Mouse (Mus musculus): ENCODE measurements around the gene Cdh5. TPM values are rescaled to one million over a fixed set of nuclear protein-coding genes. Genes with fewer than 3 reads are reported as not detected.

Gene Cdh5
- polyA plus RNA-seq, 1 experiment from 2014 or later, result 12.7 TPM

DNA sequence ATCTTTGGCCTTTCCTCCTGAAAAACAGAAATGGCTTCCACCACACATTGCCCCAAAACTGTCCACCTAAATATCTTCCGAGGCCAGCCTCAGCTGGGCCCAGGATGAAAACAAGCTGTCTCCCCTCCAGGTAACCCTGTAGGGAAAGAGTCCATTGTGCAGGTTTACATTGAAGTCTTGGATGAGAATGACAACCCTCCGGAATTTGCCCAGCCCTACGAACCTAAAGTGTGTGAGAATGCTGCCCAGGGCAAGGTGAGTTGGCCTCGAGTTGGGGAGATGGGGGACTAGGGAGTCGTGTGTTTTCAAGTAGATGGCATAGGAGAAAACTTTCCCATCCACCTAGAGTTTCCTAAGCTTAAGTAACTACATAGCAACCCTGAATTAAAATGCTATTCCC lies 36.2 kb downstream of the Cdh5 start:
- no peak for DNase-seq

DNA sequence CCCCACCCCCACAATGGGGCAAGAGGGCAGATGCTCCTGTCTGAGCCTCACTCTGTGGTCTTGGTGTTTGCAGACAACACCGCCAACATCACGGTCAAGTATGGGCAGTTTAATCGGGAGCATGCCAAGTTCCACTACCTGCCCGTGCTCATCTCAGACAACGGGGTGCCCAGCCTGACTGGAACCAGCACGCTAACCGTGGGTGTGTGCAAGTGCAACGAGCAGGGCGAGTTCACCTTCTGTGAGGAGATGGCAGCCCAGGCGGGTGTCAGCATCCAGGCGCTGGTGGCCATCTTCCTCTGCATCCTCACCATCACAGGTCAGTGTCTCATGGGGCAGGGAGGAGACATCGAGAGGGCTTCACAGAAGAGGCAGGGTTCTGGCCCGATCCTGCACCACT lies 39.2 kb downstream of the Cdh5 start:
- no peak overlapping the region for H3K9ac ChIP-seq (replicated peaks; ENCODE audit: low read length)
- H3K4me3 ChIP-seq (replicated peaks; ENCODE audit: low read depth, low read length), result no peak overlapping the region
- H3K36me3 ChIP-seq (ENCODE audit: control insufficient read depth, insufficient read depth, low read length), result no peaks in the 10 kb centered on the region
- ATAC-seq (ENCODE audit: low FRiP score, low TSS enrichment) (no peak), DNase-seq (no peak)
- WGBS, result 92% methylated on average over 13 of the region's 13 CpGs
- no peak overlapping the region for H3K27ac ChIP-seq (replicated peaks; ENCODE audit: low read depth, low read length)
- H3K4me1 ChIP-seq (ENCODE audit: control insufficient read depth, insufficient read depth, low read length), result no peaks in the 10 kb centered on the region
- H3K27me3 ChIP-seq (ENCODE audit: control insufficient read depth, insufficient read depth, low read length), result no peaks in the 10 kb centered on the region
- H3K9me3 ChIP-seq (ENCODE audit: control insufficient read depth, low read length), result no peaks in the 10 kb centered on the region
- H3K4me2 ChIP-seq (ENCODE audit: low read length), result no peak overlapping the region

More for the DNA sequence above, 36.2 kb downstream of the Cdh5 start:
- Histone ChIP-seq H3K9me3 (ENCODE audit: control insufficient read depth, low read length) (no peaks in the 10 kb centered on the region), H3K27ac (replicated peaks; ENCODE audit: low read depth, low read length) (no peak overlapping the region), H3K4me3 (replicated peaks; ENCODE audit: low read depth, low read length) (no peak overlapping the region), H3K36me3 (ENCODE audit: control insufficient read depth, insufficient read depth, low read length) (no peaks in the 10 kb centered on the region), H3K4me2 (ENCODE audit: low read length) (no peak overlapping the region), H3K4me1 (ENCODE audit: control insufficient read depth, insufficient read depth, low read length) (no peaks in the 10 kb centered on the region), H3K9ac (replicated peaks; ENCODE audit: low read length) (no peak overlapping the region), H3K27me3 (ENCODE audit: control insufficient read depth, insufficient read depth, low read length) (no peaks in the 10 kb centered on the region)
- WGBS, result 87% methylated on average over 5 of the region's 5 CpGs
- no peak for ATAC-seq (ENCODE audit: low FRiP score, low TSS enrichment)

DNA sequence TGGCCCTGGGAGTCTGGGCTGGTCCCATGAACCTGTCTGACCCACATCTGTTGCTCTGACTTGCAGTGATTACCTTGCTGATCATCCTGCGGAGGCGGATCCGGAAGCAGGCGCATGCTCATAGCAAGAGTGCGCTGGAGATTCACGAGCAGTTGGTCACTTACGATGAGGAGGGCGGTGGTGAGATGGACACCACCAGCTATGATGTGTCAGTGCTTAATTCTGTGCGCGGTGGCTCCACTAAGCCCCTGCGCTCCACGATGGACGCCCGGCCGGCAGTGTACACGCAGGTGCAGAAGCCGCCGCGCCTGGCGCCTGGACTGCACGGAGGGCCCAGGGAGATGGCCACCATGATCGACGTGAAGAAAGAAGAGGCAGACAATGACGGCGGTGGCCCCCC lies 41.0 kb downstream of the Cdh5 start:
- H3K27ac ChIP-seq (replicated peaks; ENCODE audit: low read depth, low read length), result no peak overlapping the region
- H3K9ac ChIP-seq (replicated peaks; ENCODE audit: low read length), result no peak overlapping the region
- no peaks in the 10 kb centered on the region for H3K4me1 ChIP-seq (ENCODE audit: control insufficient read depth, insufficient read depth, low read length)
- DNase-seq, result no peak
- no peaks in the 10 kb centered on the region for H3K27me3 ChIP-seq (ENCODE audit: control insufficient read depth, insufficient read depth, low read length)
- no peaks in the 10 kb centered on the region for H3K9me3 ChIP-seq (ENCODE audit: control insufficient read depth, low read length)
- 94% methylated on average over 25 of the region's 25 CpGs for whole genome bisulfite sequencing
- H3K4me2 ChIP-seq (ENCODE audit: low read length), result no peak overlapping the region
- no peak for ATAC-seq (ENCODE audit: low FRiP score, low TSS enrichment)
- H3K36me3 ChIP-seq (ENCODE audit: control insufficient read depth, insufficient read depth, low read length), result no peaks in the 10 kb centered on the region
- H3K4me3 ChIP-seq (replicated peaks; ENCODE audit: low read depth, low read length), result no peak overlapping the region

DNA sequence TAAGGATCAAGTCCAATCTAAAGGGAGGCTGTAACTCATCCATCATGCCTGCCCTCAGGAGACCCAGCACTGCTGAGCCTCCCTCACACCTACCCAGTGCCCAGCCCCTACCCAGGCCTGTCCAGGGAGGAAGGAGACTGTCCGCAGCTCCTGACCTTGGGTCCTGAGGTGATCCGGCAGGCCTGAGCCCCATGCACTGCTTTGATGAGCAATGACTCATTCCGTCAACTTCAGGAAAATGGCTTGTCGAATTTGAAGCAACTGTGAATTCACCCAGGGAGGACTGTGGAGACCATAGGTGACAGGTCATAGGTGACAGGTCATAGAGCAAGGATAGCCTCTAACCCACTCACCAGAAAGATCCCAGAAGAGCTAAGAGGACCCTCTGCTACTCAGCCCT lies 42.0 kb downstream of the Cdh5 start:
- H3K9me3 ChIP-seq (ENCODE audit: control insufficient read depth, low read length), result no peaks in the 10 kb centered on the region
- no peaks in the 10 kb centered on the region for H3K4me1 ChIP-seq (ENCODE audit: control insufficient read depth, insufficient read depth, low read length)
- H3K27me3 ChIP-seq (ENCODE audit: control insufficient read depth, insufficient read depth, low read length), result no peaks in the 10 kb centered on the region
- WGBS, result 88% methylated on average over 4 of the region's 4 CpGs
- DNase-seq, result no peak
- no peak overlapping the region for H3K4me2 ChIP-seq (ENCODE audit: low read length)
- no peak for ATAC-seq (ENCODE audit: low FRiP score, low TSS enrichment)
- no peaks in the 10 kb centered on the region for H3K36me3 ChIP-seq (ENCODE audit: control insufficient read depth, insufficient read depth, low read length)
- no peak overlapping the region for H3K9ac ChIP-seq (replicated peaks; ENCODE audit: low read length)
- no peak overlapping the region for H3K27ac ChIP-seq (replicated peaks; ENCODE audit: low read depth, low read length)
- no peak overlapping the region for H3K4me3 ChIP-seq (replicated peaks; ENCODE audit: low read depth, low read length)

DNA sequence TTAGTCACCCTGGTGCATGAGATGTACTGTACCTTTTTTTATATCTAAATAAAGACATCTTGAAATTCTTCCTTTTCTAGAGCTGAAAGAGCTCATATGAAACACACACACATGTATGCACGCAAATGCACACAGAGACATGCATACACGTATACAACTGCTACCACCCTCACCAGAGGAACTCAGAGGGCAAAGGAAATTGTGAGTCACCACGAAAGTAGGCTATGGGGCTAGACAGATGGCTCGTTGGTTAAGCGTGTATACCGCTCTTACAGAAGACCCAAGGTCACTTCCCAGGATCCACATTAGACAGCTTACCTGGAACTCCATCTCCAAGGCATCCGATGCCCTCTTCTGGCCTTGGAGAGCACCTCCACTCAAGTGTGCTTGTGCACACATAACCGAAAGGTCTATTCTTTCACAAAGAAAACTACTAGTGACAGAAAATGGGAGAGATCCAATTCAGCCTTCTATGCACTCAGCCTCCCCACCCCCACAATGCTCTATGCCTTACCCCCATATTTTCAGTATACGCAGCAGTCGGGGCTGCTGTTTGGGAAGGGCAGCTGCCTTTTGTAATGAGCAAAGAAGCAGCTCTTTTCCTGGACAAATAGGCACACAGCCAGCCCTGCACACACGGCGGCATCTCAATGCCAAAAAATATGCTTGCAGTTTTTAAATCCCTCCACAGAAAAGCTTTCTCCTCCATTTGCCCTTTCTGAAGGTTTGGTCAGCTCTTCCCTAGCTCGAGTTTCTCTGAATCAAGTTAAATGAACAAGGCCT lies 43.2 kb downstream of the Cdh5 start:
- DNase-seq, result no peak
- no peaks in the 10 kb centered on the region for H3K36me3 ChIP-seq (ENCODE audit: control insufficient read depth, insufficient read depth, low read length)
- 83% methylated on average over 13 of the region's 13 CpGs for WGBS
- no peaks in the 10 kb centered on the region for H3K4me1 ChIP-seq (ENCODE audit: control insufficient read depth, insufficient read depth, low read length)
- no peaks in the 10 kb centered on the region for H3K9me3 ChIP-seq (ENCODE audit: control insufficient read depth, low read length)
- H3K27ac ChIP-seq (replicated peaks; ENCODE audit: low read depth, low read length), result no peak overlapping the region
- no peak overlapping the region for H3K9ac ChIP-seq (replicated peaks; ENCODE audit: low read length)
- no peak for ATAC-seq (ENCODE audit: low FRiP score, low TSS enrichment)
- no peaks in the 10 kb centered on the region for H3K27me3 ChIP-seq (ENCODE audit: control insufficient read depth, insufficient read depth, low read length)
- no peak overlapping the region for H3K4me3 ChIP-seq (replicated peaks; ENCODE audit: low read depth, low read length)
- no peak overlapping the region for H3K4me2 ChIP-seq (ENCODE audit: low read length)

DNA sequence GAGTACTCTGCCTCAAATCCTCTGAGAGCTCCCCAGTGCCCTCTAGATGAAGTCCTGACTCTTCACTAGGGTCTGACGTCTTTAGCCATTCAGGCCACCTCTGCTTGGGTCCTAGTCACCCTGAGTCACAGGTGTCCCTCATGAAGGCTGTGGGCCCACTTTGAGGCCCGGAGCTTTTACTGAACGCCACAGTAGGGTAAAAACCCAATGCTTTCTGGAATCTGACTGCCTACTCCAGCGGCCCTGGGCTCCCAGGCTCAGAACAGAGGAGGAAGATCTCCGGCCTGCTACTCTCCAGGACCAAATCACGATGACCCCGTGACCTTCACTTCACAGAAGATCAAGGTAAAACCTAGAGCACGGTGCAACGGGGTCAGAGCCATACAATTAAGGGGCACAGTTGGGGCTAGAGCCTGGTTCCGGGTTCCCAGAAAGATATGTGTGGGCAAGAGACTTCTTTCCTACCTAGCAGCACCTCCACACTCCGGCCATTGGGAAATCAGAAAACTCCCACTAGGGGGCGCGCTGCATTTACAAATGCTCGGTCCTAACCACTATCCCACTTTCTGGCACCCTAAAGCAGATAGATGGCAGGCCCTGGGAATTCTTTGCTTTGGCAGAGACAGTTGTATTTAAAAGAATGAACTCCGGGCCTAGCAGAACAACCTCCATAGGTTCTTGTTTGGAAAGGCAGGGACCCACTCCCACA lies 44.7 kb downstream of the Cdh5 start:
- Histone ChIP-seq H3K36me3 (ENCODE audit: control insufficient read depth, insufficient read depth, low read length) (no peaks in the 10 kb centered on the region), H3K9me3 (ENCODE audit: control insufficient read depth, low read length) (no peaks in the 10 kb centered on the region), H3K4me1 (ENCODE audit: control insufficient read depth, insufficient read depth, low read length) (no peaks in the 10 kb centered on the region), H3K4me3 (replicated peaks; ENCODE audit: low read depth, low read length) (no peak overlapping the region), H3K4me2 (ENCODE audit: low read length) (no peak overlapping the region), H3K9ac (replicated peaks; ENCODE audit: low read length) (no peak overlapping the region), H3K27me3 (ENCODE audit: control insufficient read depth, insufficient read depth, low read length) (no peaks in the 10 kb centered on the region), H3K27ac (replicated peaks; ENCODE audit: low read depth, low read length) (no peak overlapping the region)
- 31% methylated on average over 15 of the region's 15 CpGs for WGBS
- ATAC-seq (ENCODE audit: low FRiP score, low TSS enrichment), result peak; percentile 79; the same call in 1 of the 2 replicates
- DNase-seq, result peak; percentile 91

DNA sequence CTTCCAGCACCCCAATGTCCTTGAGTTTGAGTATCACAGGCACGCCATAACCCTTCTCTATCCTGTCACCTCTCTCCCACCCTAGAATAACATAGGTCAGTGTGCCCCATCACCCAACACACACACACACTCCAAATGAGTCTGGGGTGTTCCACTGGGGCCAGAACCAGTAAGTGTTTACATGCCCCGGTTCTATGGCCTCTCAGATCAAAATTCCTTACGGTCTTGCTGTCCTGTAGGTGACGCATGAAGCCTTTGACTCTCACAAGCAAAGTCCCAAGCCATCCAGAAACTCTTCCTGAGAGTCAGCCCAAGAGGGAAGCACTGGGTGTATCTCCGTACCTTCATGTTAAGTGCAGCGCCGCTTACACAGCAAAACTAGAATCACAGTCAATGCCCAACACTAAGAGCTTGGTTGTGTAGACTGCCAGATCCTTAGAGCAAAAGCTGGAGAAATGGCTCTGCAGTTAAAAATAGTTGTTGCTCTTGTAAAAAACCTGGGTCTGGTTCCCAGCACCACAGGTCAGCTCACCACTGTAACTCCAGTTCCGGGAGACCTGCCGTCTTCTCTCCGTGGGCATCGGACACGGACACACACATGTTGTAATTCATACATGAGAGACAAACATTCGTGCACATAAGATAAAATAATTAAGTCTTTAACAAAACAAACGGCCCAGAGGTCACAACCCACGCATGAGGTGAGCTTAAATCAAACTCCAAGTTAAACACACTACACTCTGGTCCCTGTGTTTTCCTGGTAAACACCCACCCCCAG lies 45.5 kb downstream of the Cdh5 start:
- Histone ChIP-seq H3K4me1 (ENCODE audit: control insufficient read depth, insufficient read depth, low read length) (no peaks in the 10 kb centered on the region), H3K9ac (replicated peaks; ENCODE audit: low read length) (no peak overlapping the region), H3K4me3 (replicated peaks; ENCODE audit: low read depth, low read length) (no peak overlapping the region), H3K36me3 (ENCODE audit: control insufficient read depth, insufficient read depth, low read length) (no peaks in the 10 kb centered on the region), H3K9me3 (ENCODE audit: control insufficient read depth, low read length) (no peaks in the 10 kb centered on the region), H3K27me3 (ENCODE audit: control insufficient read depth, insufficient read depth, low read length) (no peaks in the 10 kb centered on the region), H3K4me2 (ENCODE audit: low read length) (no peak overlapping the region), H3K27ac (replicated peaks; ENCODE audit: low read depth, low read length) (no peak overlapping the region)
- no peak for DNase-seq
- 93% methylated on average over 15 of the region's 15 CpGs for WGBS
- ATAC-seq (ENCODE audit: low FRiP score, low TSS enrichment), result no peak

DNA sequence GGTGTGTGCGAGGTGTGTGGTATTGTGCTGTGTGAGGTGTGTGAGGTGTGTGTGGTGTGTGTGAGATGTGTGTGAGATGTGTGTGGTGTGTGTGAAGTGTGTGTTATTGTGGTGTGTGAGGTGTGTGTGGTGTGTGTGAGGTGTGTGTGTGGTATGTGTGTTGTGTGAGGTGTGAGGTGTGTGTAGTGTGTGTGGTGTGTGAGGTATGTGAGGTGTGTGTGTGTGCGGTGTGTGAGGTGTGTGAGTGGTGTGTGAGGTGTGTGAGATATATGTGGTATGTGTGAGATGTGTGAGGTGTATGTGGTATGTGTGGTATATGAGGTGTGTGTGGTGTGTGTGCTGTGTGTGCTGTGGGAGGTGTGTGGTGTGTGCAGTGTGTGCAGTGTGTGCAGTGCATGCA lies 46.5 kb downstream of the Cdh5 start:
- no peaks in the 10 kb centered on the region for H3K36me3 ChIP-seq (ENCODE audit: control insufficient read depth, insufficient read depth, low read length)
- H3K9me3 ChIP-seq (ENCODE audit: control insufficient read depth, low read length), result no peaks in the 10 kb centered on the region
- H3K4me1 ChIP-seq (ENCODE audit: control insufficient read depth, insufficient read depth, low read length), result no peaks in the 10 kb centered on the region
- WGBS, result 100% methylated on average over 2 of the region's 2 CpGs
- ATAC-seq (ENCODE audit: low FRiP score, low TSS enrichment), result no peak
- H3K4me3 ChIP-seq (replicated peaks; ENCODE audit: low read depth, low read length), result no peak overlapping the region
- no peak overlapping the region for H3K4me2 ChIP-seq (ENCODE audit: low read length)
- H3K27me3 ChIP-seq (ENCODE audit: control insufficient read depth, insufficient read depth, low read length), result no peaks in the 10 kb centered on the region
- no peak overlapping the region for H3K9ac ChIP-seq (replicated peaks; ENCODE audit: low read length)
- no peak for DNase-seq
- H3K27ac ChIP-seq (replicated peaks; ENCODE audit: low read depth, low read length), result no peak overlapping the region

Data from midbrain, embryonic 14.5 days (tissue).